Mouse (Mus musculus) liver, postnatal 0 days (tissue): ENCODE results near the gene Hdac9. TPM values are rescaled to one million over a fixed set of nuclear protein-coding genes. Genes with fewer than 3 reads are reported as not detected.

ENCODE experiments used
- ATAC-seq: fragments of 200-750 bp; cut with Nextera tagmentation; 2 replicates; pipeline ENCODE4 v1.8.0; 2017; ENCODE audit warnings: mild to moderate bottlenecking, moderate library complexity
- DNase-seq: peaks from one replicate; pipeline ENCODE4 v3.0.0-alpha.2; 2016
- H3K27ac ChIP-seq: fragments of 300-500 bp; sonication (generic); 2 replicates; pipeline ENCODE4 v1.5.1; 2014; ENCODE audit warnings: antibody characterized with exemption, moderate library complexity, mild to moderate bottlenecking, low read depth
- H3K27me3 ChIP-seq: fragments of 300-500 bp; sonication (generic); 2 replicates; pipeline ENCODE4 v1.6.1; 2014; ENCODE audit warnings: low read length, control low read depth, mixed read lengths; ENCODE audit not compliant: insufficient read depth
- H3K36me3 ChIP-seq: fragments of 300-500 bp; sonication (generic); replicated peaks from 2 replicates; pipeline ENCODE4 v1.6.1; 2014; ENCODE audit warnings: mild to moderate bottlenecking, control low read depth, low read length, moderate library complexity, mixed read lengths; ENCODE audit not compliant: insufficient read depth
- H3K4me1 ChIP-seq: fragments of 300-500 bp; sonication (generic); 2 replicates; pipeline ENCODE4 v1.6.1; 2014; ENCODE audit warnings: antibody characterized with exemption, mild to moderate bottlenecking, control low read depth; ENCODE audit not compliant: insufficient read depth
- H3K4me2 ChIP-seq: fragments of 300-500 bp; sonication (generic); 2 replicates; pipeline ENCODE4 v1.6.1; 2014; ENCODE audit warnings: low read depth, mild to moderate bottlenecking, low read length, moderate library complexity, mixed read lengths
- H3K4me3 ChIP-seq: fragments of 300-500 bp; sonication (generic); 2 replicates; pipeline ENCODE4 v1.5.1; 2014; ENCODE audit warnings: low read depth, low read length
- H3K9ac ChIP-seq: fragments of 300-500 bp; sonication (generic); replicated peaks from 2 replicates; pipeline ENCODE4 v1.6.1; 2014; ENCODE audit warnings: mild to moderate bottlenecking, moderate library complexity
- H3K9me3 ChIP-seq: fragments of 300-500 bp; sonication (generic); 2 replicates; pipeline ENCODE4 v1.6.1; 2016; ENCODE audit warnings: mild to moderate bottlenecking, control low read depth, low read length, mixed read lengths
- CTCF ChIP-seq: sonication (generic); IDR thresholded peaks from 2 replicates; pipeline ENCODE4 v1.5.1; 2016; ENCODE audit warnings: antibody characterized with exemption, low read depth
- EP300 ChIP-seq: IDR thresholded peaks from 2 replicates; pipeline ENCODE4 v1.6.1; 2016; ENCODE audit warnings: antibody characterized with exemption, low read depth, mild to moderate bottlenecking
- WGBS: fragments of 180-500 bp; shearing (Covaris S2); extraction: QIAGEN DNeasy Blood & Tissue Kit; methylation state at CpG from one replicate; pipeline ENCODE4 v1.1.7; 2014; ENCODE audit not compliant: insufficient replicate concordance; 5-methylcytosine and 5-hydroxymethylcytosine counted together
- polyA plus RNA-seq: library from polyadenylated mRNA; unstranded; fragments of >200 nt; fragmentation: Nextera tagmentation; extraction: Ambion mirVana; gene quantifications from 2 replicates; pipeline ENCODE4 v1.2.1, GENCODE M21; 2015

The Hdac9 gene
- polyA plus RNA-seq, 1 experiment from 2014 or later = 1.3 TPM

GRCm38 (mm10) chr12:34579220-34579619, 337.7 kb downstream of the Hdac9 start:
- 64% methylated on average over 1 of the region's 1 CpGs for WGBS

DNA sequence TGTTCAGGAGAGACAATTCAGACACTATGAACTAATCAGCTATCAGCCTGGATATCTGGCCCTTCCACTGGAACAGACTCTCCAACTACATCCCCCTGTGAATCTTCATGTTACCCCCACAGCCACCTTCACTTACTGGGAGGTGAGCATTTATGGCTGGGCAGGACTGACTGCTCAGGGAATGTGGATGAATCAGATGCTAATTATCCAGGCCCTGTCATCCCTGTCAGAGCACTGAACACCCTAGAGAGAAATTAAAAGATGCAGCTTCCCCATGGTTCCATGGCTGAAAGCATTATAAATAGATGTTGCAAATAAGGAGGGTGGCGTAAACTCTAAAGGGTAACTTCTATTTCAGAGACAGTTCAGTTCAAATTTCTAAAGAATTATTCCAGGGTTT, 345.8 kb downstream of the Hdac9 start:
- Histone ChIP-seq H3K4me2 (no peak overlapping the region), H3K9me3 (no peaks in the 10 kb centered on the region), H3K36me3 (no peaks in the 10 kb centered on the region), H3K4me3 (no peak overlapping the region), H3K4me1 (no peaks in the 10 kb centered on the region), H3K9ac (no peak overlapping the region), H3K27me3 (no peaks in the 10 kb centered on the region), H3K27ac (no peak overlapping the region)
- ATAC-seq (no peak), DNase-seq (no peak)
- 80% methylated on average over 1 of the region's 1 CpGs for WGBS
- TF ChIP-seq EP300 = no peak
- no peak for TF ChIP-seq CTCF

More at GRCm38 (mm10) chr12:34579220-34579619, 337.7 kb downstream of the Hdac9 start:
- Histone ChIP-seq H3K9me3 (no peaks in the 10 kb centered on the region), H3K4me2 (no peak overlapping the region), H3K9ac (no peak overlapping the region), H3K27ac (no peak overlapping the region), H3K4me1 (no peaks in the 10 kb centered on the region), H3K36me3 (no peaks in the 10 kb centered on the region), H3K4me3 (no peak overlapping the region), H3K27me3 (no peaks in the 10 kb centered on the region)
- no peak for DNase-seq
- no peak for ATAC-seq
- no peak for TF ChIP-seq CTCF
- no peak for TF ChIP-seq EP300

GRCm38 (mm10) chr12:34569472-34569871, 347.4 kb downstream of the Hdac9 start:
- DNase-seq (no peak), ATAC-seq (no peak)
- Histone ChIP-seq H3K27ac (no peak overlapping the region), H3K27me3 (no peaks in the 10 kb centered on the region), H3K9me3 (no peaks in the 10 kb centered on the region), H3K9ac (no peak overlapping the region), H3K36me3 (no peaks in the 10 kb centered on the region), H3K4me1 (no peaks in the 10 kb centered on the region), H3K4me3 (no peak overlapping the region), H3K4me2 (no peak overlapping the region)
- WGBS = 81% methylated on average over 3 of the region's 3 CpGs
- TF ChIP-seq EP300 (no peak), CTCF (no peak)

- H3K36me3 ChIP-seq = no peaks in the 10 kb centered on the region
- no peak overlapping the region for H3K27ac ChIP-seq
- no peaks in the 10 kb centered on the region for H3K4me1 ChIP-seq
- no peak overlapping the region for H3K4me3 ChIP-seq
- TF ChIP-seq CTCF (no peak), EP300 (no peak)
- H3K9me3 ChIP-seq = no peaks in the 10 kb centered on the region
- no peak overlapping the region for H3K4me2 ChIP-seq
- ATAC-seq (no peak), DNase-seq (no peak)
- no peaks in the 10 kb centered on the region for H3K27me3 ChIP-seq
- no peak overlapping the region for H3K9ac ChIP-seq
- 65% methylated on average over 3 of the region's 3 CpGs for WGBS
These were observed 347.8 kb downstream of the Hdac9 start for GRCm38 (mm10) chr12:34569052-34569451.

DNA sequence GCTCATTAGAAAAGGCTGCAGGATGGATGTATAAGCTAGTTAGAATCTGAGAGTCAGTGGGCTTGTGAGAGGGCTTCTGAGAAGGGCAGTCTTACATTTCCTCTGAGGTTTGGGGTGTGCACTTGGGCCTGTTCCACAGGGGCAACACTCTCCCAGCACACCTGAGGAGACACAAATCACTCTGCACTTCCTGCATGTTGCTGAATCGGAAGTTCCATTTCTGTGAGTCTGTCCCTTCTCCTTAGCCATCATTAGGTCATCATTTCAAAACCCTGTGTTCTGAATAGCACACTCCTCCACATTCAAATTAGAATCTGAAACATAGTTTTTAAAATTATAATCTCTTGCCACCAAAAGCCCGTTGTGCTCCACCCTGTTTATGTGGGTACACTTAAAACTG, 354.6 kb downstream of the Hdac9 start:
- Histone ChIP-seq H3K4me3 (no peak overlapping the region), H3K27me3 (no peaks in the 10 kb centered on the region), H3K4me2 (no peak overlapping the region), H3K9me3 (no peaks in the 10 kb centered on the region), H3K36me3 (no peaks in the 10 kb centered on the region), H3K4me1 (no peaks in the 10 kb centered on the region), H3K9ac (no peak overlapping the region), H3K27ac (no peak overlapping the region)
- DNase-seq = no peak
- TF ChIP-seq CTCF (no peak), EP300 (no peak)
- ATAC-seq = no peak
- 61% methylated on average over 2 of the region's 2 CpGs for WGBS

GRCm38 (mm10) chr12:34559001-34559400, 357.9 kb downstream of the Hdac9 start:
- ATAC-seq (no peak), DNase-seq (no peak)
- Histone ChIP-seq H3K4me1 (no peaks in the 10 kb centered on the region), H3K27me3 (no peaks in the 10 kb centered on the region), H3K9ac (no peak overlapping the region), H3K9me3 (no peaks in the 10 kb centered on the region), H3K4me3 (no peak overlapping the region), H3K4me2 (no peak overlapping the region), H3K27ac (no peak overlapping the region), H3K36me3 (no peaks in the 10 kb centered on the region)
- no peak for TF ChIP-seq EP300
- no peak for TF ChIP-seq CTCF
- 55% methylated on average over 5 of the region's 5 CpGs for WGBS

GRCm38 (mm10) chr12:34554803-34555202, 362.1 kb downstream of the Hdac9 start:
- Histone ChIP-seq H3K27me3 (no peaks in the 10 kb centered on the region), H3K4me3 (no peak overlapping the region), H3K4me2 (no peak overlapping the region), H3K36me3 (no peaks in the 10 kb centered on the region), H3K9ac (no peak overlapping the region), H3K27ac (no peak overlapping the region), H3K9me3 (no peaks in the 10 kb centered on the region), H3K4me1 (no peaks in the 10 kb centered on the region)
- ATAC-seq (no peak), DNase-seq (no peak)
- TF ChIP-seq CTCF (no peak), EP300 (no peak)
